Mouse (Mus musculus) adrenal gland, postnatal 10 days (tissue): Measurements from ENCODE around the gene Slc15a1. TPM values are rescaled to one million over a fixed set of nuclear protein-coding genes. Genes with fewer than 3 reads are reported as not detected.
A peak's percentile ranks its signal among the peaks of the same experiment; 100 is the strongest.

Experiments used
- DNase-seq: peaks from one replicate; pipeline ENCODE4 v3.0.0; 2021; ENCODE audit warnings: mixed read lengths
- total RNA-seq, 2 experiments: library from RNA; stranded (reverse); gene quantifications; 2 replicates each; pipeline ENCODE4 v1.2.3; 2021

Slc15a1 gene
- total RNA-seq, 2 experiments from 2014 or later: 0.09 to 0.36 TPM

- DNase-seq: no peak
Measured at GRCm38 (mm10) chr14:121492328-121492727, 12.7 kb downstream of the Slc15a1 start.

- no peak for DNase-seq
Measured at GRCm38 (mm10) chr14:121485722-121486121, 19.3 kb downstream of the Slc15a1 start.

- no peak for DNase-seq
Measured at GRCm38 (mm10) chr14:121484436-121484835, 20.6 kb downstream of the Slc15a1 start.

- DNase-seq: peak; percentile 33
Measured at GRCm38 (mm10) chr14:121482181-121482580, 22.9 kb downstream of the Slc15a1 start.

- no peak for DNase-seq
Measured at GRCm38 (mm10) chr14:121481591-121481990, 23.5 kb downstream of the Slc15a1 start.

DNA sequence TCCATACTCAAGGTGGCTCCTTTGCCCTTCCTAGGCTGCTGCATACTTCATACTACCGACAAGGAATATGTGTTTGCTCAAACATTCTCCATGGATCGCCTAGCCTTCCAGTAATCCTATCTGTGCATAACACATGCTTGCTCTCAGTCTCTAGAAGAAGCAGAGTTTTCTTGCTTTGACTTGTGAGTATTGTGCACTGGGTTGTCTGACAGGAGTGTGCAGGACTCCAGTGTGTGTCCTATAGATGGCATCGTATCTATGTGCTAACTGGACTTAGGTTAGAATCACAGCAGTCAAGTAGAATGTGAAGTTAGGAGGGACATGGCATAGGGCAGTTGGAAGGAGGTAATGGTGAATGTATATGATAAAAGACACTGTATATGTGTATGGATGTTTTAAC, 26.0 kb downstream of the Slc15a1 start:
- DNase-seq: no peak

DNA sequence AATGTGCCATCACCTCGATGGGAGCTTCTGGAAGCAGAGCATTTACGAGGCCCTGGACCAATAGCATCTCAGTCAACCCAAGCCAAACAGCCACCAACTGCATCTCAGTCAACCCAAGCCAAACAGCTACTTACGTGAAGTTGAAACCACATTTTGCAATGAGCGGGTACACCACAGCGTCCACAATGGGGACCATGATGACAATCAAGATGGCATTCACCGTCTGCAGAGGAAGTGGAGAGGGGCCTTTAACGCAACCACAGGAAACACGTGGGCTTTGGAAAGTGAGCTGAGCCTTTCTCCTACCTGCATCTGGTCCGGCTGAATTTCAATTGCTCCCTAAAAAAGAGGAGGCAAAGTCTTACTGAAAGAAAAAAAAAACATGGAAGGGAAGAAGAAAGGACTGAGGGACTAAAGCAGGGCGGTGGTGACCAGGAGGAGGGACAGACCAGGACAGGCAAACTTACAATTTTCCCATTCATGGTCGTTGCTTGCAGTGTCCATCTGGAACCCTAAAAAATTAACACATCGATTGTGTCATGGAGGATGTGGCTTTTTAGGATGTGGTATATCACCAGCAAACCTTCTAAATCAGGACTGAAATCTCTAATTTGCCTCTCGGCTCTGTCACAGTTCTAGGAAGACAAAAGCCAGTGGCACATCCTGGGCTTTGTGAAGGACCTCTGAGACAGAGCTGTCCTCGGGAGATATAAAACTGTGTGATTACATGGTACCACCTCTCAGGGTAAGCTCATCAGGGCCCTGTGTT, 26.9 kb downstream of the Slc15a1 start:
- DNase-seq: no peak

DNA sequence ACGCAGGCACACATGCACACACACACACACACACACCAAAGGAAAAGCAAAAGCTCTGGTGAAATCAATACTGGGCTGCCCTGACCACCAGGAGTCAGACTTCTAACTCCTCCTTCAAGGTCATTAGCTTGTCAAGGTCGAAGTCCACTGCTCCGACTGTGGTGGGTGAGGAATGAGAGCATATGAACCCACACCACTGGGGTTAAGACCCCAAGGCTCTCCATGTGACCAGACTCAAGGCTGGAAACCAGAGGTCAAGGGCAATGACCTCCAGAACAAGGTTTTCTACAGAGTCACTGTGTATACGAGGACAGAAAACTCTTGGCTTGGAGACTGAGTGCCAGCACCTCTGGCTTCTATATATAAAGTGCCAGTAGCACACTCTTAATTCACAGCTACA, 31.2 kb downstream of the Slc15a1 start:
- no peak for DNase-seq

DNA sequence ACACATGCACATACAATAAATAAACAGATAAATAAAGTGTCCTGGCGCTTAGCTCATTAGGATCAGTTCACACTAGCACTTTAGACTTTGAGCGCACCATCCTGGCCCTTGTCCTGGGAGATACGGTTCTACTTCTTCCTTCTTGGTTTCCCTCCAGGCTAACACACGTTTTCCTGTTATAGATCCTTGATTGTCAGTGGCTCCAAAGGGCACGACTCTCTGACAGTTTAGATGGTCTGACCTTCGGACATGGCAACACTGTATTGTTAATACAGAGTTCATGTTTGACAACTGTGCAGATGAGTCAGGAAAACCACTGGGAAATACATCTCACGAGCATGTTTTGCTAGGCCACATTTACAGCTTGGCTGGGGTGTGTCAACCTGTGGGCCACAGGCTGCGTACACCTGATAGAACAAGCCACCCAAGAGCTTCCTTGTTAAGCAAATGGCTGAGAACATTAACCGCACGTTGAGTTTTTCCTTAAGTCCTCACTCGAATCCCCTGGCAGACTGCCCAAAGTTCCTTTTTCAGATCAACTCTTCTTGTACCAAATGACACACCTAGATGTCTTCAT, 33.4 kb downstream of the Slc15a1 start:
- DNase-seq: no peak

DNA sequence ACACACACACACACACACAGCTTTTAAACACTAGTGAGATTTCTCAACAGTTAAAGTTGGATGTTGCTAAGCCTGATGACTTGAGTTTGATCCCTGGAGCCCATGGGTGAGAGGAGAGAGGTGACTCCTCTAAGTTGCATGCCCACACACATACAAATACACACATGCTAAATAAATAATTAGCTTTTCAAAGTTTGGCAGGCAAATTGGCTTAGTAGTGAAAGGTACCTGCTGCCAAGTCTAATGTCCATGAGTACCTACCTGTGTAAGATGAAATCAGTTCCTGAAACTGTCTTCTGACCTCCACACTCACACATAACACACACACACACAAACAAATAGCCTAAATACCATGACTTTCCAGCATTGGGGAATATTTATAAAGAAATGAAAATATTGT, 35.5 kb downstream of the Slc15a1 start:
- no peak for DNase-seq

DNA sequence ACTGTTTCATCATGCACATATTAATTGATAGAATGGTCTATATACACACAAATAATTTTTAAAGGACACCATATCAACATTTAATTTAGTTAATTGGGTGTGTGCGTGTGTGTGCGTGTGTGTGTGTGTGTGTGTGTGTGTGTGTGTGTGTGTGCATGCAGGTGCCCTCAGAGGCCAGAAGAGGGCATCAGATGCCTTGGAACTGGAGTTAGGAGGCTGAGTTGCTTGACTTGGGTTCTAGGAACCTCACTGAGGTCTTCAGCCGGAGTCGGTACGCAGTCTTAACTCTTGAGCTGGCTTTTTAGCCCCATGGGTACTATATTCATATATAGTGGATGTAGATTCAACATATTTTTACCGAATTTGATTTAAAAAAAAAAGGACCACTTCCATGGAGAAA, 37.4 kb downstream of the Slc15a1 start:
- DNase-seq: no peak

- DNase-seq: peak; percentile 62
Measured at GRCm38 (mm10) chr14:121466501-121466900, 38.6 kb downstream of the Slc15a1 start.

DNA sequence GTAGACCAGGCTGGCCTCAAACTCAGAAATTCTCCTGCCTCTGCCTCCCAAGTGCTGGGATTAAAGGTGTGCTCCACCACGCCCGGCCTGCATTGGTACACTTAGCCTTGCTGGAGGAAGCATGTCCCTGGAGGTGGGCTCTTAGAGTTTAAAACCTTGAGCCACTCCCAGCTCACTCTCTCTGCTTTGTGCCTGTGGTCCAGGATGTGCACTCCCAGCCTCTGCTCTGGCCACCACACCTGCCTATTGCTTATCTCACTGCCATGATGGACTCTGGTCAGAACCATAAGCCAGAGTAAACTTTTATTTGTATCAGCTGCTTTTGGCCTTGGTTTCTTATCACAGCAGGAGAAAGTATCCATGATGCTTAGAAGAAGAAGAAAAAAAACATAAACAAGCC, 40.7 kb downstream of the Slc15a1 start:
- DNase-seq: no peak

DNA sequence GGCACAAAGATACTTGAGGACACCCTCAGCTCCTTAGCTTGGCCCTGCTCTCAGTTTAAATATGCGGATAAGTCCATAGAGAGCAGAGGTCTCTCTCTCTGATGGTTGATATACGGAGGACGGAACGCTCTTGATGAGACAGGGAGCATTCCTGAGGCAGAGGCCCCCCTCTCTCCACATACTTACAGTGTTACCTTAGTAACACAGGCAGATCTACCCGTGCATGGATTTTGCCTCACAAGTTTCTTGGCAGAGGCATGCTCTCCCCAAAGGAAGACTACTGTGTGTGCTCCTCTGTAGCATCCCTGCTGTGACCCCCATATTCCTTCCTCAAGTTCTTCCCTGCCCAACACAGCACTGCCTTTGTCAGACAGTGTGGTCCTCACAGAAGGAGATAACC, 42.3 kb downstream of the Slc15a1 start:
- DNase-seq: no peak

DNA sequence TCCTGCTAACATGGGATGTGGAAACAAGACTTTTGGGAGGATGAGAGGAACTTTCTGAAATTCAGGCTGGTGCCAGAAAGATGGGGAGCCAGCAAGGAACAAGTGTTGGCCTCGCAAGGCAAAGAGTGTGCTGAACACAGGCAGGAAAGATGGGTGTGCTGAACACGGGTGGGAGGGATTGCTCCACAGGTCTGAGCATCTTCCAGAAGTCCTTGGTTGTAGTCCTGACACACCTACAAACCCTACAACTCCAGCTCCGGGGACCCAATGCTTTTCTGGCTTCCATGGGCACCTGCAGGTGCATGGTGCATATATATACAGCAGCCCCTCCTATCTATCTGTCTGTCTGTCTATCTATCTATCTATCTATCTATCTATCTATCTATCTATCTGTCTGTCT, 44.1 kb downstream of the Slc15a1 start:
- DNase-seq: no peak

GRCm38 (mm10) chr14:121458521-121458920, 46.5 kb downstream of the Slc15a1 start:
- no peak for DNase-seq

DNA sequence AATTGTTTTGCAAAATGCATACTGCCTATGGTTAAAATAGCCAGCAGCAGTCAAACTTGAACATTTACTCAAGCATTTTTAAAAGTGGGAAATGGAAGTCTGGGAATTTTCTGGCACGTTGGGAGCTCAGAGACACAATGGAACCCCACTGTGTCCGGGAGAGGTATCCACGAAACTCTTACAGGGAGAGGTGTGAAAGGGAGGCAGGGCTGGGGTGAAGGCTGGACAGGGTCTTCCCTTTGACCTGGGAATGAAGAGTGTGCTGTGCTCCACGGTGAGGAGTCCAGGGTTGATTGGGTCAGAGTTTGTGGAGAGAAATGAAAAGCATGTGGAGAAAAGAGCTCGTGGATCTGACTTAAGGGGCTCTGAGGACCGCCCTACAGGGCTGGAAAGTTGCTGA, 47.5 kb downstream of the Slc15a1 start:
- DNase-seq: no peak

DNA sequence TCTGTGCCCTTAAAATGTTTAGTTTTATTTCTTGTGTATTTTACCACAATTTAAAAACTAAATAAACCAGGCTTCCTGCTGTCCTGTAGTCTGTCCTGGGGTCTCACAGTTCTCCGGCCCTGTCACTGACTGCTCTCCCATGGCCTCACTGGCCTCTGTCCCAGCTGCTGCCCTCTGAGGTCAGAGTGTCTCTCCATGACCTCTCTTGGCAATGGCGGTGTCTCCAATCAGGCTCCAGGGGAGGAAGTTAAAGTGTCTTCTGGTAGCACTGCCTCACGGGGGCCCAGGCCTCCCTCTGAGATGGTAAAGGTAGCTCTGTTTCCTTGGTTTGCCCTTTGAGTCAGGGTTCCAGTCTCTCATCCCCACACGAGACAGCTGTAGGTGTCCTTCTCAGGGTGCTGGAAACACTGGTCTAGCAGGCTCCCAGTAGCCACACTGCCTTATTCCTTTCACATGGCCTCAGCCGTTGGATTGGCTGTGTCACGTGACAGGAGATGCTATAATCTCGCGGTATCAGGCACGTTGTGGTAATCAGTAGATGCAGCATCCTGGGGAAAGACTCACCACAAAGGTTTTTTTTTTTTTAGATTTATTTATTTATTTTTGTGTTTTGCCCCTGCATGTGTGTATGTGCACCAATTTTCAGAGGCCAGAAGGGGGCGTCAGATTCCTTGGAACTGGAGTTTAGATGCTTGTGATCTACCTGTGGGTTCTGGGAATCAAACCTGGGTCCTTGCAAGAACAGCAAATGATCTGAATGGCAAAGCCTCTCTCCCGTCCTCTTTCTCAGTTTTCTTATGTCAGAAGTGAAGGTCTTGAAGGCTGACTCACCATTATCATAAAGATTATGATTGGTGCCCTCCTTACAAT, 48.4 kb downstream of the Slc15a1 start:
- peak; percentile 36 for DNase-seq

- peak; percentile 59 for DNase-seq
Measured at GRCm38 (mm10) chr14:121455976-121456375, 49.1 kb downstream of the Slc15a1 start.

- peak; percentile 68 for DNase-seq
Measured at GRCm38 (mm10) chr14:121455527-121455926, 49.5 kb downstream of the Slc15a1 start.

DNA sequence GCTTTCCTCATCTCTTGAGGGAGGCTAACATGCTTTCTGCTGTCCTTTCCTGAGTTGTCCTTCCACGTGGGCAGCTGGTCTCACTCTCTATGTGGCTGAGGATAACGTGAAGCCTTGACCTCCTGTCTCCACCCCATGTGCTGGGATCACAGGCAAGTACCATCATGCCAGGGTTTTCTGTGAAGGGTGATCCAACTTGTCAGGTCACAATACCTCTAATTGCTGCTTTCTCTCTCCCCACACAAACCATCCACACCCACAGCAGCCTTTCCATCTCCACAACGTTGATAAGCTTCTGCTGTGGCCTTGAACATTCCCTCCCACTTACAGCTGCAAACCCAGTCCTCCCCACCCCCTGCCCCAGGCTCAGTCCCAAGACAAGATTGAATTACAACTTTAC, 51.9 kb downstream of the Slc15a1 start:
- no peak for DNase-seq

DNA sequence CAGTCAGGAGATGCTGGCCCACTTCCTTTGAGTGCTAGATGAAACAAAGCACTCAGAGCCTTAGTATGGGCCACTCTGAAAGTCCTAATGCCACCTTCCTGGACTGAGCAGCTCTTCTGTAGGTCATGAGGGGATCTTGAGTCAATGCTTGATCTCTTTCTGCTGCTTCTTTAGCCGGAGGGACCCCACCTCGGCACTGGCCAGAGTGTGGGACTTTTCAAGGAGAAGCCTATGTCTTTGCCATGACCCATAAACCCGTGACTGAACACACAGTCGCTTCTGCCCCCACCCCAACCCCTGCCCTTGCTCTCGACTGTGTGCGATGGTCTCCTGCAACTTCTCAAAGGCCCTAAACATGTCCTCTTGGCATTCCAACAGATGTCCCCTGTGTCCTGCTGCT, 52.8 kb downstream of the Slc15a1 start:
- DNase-seq: no peak

- no peak for DNase-seq
Measured at GRCm38 (mm10) chr14:121451424-121452029, 53.5 kb downstream of the Slc15a1 start.
